Mouse (Mus musculus) testis, postnatal 14 days (tissue): ENCODE measurements around the gene Cyp2d9.
A peak's percentile ranks its signal among the peaks of the same experiment; 100 is the strongest.
"Not testable (repeated sequence)": the region's sequence is repeated elsewhere in the genome, so short reads cannot be mapped to it uniquely, and the experiment has no call there.

Source experiments
- DNase-seq: peaks from one replicate; pipeline ENCODE4 v3.0.0; 2021; ENCODE audit warnings: low spot score

Cyp2d9 gene

DNA sequence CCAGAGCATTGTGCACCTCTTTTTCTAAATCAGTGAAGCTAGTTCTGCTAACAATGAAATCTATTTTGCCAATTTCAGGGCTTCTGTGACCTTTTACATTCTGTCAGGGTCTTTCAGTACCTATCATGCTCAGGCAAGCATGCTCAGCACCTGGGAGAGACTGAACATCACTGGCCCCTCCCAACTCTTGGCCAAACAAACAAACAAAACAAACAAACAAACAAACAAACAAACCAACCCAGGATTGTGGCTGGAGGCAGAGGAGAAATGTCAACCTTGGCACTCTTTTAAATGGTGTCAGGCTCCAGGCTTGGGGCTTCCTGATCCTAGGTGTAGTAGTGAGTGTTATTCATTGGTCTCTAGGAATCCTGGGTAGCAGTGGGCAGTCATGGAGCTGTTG lies at the start of gene Cyp2d9:
Gene Cyp2d9, plus strand, starts transcription at position 301 of the 400 bp plus-strand sequence.
- DNase-seq = no peak

DNA sequence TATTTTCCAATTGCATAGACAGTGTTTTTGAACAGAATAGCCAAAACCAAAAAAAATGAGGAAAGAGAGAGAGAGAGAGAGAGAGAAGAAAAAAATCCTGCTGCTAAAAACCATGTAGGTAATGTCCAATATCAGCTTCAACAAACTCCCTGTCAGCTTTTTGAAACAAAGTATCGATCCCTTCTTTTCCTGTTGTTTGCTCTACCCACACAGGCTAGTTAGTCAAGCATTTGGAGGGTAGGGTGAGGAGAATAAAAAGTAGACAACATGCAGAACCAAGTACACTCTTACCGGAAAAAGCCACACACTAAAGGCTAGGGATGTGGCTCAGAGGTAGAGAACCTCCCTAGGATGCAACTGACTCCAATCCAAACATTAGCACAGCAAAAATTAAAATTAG lies 47.5 kb upstream of the Cyp2d9 start:
- no peak for DNase-seq

DNA sequence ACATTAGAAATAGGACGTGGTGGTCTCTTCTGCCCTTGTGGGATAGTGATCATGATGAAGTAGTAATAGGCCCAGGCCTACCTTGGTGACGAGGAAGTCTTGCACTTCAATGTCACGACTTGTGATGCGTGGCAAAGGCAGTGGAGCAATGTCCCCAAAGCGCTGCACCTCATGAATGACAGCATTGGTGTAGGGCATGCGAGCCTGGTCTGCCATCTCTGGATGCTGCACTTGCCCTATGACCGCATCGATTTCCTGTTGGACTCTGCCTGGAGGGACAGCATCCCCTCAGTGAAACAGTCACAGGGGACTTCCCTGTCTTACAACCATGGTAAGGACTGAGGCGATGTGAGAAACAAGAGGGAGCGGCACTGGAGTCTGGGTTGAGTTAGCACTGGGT lies 43.3 kb upstream of the Cyp2d9 start:
- not testable (repeated sequence) for DNase-seq

DNA sequence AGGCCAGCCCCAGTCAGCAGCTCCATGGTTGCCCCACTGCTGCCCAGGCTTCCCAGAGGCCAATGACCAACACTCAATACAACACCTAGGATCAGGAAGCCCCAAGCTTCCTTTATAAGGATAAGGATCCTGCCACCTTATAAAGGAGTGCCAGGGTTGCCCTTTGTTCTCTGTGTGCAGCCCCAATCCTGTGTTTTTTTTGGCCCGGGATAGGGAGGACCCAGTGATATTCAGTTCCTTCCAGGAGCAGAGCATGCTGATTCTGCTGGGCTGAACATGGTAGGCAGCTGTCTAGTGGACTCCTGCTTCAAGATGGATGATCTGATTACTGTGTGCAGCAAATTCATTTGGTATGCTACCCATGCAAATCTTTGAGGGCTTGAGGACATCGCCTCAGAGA lies 39.3 kb upstream of the Cyp2d9 start, which contains the start of gene Cyp2d11:
Gene Cyp2d11, minus strand, starts transcription at position 101 of the 400 bp plus-strand sequence.
- DNase-seq = not testable (repeated sequence)

DNA sequence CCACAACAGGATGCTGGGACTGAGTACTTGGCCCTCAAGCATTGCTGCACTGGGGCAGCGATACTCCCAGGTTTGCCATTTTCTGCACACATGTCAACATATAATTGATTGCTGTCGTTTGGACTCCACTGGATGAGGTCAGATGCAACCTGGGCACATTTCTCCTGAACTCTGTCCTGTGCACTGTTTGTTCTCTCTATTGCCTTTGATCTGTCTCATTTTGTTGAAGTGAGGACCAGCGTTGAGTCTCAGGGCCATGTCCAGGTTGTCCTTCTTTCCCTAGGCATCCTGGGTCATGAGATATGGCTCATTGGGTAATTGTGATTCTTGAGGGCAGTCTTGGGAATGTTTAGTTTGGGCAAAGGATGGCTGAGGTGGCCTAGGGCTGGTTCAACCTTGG lies 37.3 kb upstream of the Cyp2d9 start:
- DNase-seq = not testable (repeated sequence)

DNA sequence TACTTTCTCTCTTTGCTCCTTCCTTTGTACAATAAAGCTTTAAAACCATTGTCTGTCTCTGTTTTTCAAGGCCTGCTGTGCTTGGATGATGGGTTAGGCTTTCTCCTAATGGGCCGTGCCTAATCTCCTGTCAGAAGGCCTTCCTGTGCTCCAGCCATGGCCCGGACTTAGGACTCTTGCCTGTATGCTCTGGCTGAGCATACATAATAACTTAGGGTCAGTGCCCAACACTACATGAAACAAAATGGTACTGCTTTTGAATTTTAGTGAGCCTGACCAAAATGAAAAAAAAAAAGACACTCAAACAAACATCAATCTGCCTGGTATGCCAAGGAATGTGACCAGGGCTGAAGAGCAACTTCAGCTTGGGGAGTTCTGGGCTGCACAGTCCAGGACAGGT lies 31.7 kb upstream of the Cyp2d9 start:
- DNase-seq = no peak

DNA sequence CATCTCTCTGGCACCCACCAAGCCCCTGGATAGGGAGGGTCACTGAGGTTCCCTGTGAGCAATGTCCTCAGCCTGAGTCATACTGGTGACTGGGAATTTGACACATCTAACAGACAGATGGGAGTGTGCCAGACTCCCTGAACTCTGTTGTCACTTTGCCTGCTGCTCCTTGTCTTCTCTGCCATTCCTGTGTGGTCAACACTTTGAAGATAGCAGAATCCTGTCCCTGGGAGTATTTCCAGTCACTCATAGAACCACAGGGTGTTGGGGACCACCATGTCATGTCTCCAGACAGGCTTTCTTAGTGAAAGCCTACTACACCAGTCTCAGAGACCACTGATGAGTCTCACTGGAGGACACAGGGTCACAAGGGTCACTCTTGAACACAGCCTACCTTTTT lies 31.1 kb upstream of the Cyp2d9 start:
- DNase-seq = no peak

DNA sequence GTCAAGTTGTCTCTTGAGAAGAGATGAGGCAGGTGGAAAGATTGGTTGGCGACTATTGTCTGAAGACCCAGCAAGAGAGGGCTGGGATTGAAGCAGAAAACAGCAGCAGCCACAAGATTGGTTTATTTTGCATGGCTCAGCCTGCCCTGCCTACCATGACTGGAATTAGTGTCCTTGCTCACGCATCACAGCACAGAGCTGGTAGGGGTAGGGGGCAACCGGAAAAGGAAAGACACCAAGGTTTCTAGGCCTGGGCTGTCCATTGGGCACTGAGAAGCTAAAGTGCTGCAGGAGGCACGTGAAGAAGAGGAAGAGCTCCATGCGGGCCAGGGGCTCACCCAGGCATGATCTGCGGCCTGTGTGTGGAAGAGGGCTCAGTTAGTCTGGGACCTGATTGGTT lies 30.5 kb upstream of the Cyp2d9 start:
- DNase-seq = no peak

DNA sequence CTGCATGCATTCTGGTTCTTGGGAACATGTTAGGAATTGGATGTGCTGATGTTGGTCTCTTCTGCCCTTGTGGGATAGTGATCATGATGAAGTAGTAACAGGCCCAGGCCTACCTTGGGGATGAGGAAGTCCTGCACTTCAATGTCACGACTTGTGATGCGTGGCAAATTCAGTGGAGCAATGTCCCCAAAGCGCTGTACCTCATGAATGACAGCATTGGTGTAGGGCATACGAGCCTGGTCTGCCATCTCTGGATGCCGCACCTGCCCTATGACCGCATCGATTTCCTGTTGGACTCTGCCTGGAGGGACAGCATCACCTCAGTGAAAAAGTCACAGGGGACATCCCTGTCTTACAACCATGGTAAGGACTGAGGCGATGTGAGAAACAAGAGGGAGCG lies 29.6 kb upstream of the Cyp2d9 start:
- no peak for DNase-seq

DNA sequence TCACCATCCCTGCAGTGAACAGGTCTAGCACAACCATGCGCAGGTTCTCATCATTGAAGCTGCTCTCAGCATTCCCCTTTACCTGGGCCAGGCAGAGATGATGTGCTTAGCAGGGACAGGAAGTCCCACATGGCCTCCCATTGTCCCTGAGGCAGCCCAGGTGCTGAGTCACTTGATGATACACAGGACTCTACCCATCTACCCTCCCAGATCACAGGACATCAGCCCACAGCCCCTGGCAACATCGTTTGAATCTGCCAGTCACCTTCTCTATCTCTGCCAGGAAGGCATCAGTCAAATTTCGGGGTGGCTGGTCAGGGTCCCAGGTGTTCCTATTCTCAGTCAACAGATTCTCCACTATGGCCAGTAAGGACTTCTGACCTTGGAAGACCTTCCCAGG lies 29.1 kb upstream of the Cyp2d9 start:
- no peak for DNase-seq

DNA sequence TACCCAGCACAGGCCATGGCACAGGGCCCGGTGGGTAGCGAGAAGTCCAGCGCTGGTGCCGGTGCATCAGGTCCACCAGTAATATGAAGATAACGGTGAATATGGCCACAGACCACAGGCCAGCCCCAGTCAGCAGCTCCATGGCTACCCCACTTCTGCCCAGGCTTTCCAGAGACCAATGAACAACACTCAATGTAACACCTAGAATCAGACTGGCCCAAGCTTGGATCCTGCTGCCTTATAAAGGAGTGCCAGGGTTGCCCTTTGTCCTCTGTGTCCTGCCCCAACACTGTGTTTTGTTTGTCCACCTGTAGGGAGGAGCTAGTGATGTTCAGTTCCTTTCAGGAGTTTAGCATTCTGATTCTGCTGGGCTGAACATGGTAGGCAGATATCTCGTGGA lies 26.3 kb upstream of the Cyp2d9 start, which contains the start of gene Cyp2d10:
Gene Cyp2d10, minus strand, starts transcription at position 215 of the 400 bp plus-strand sequence.
- DNase-seq = no peak

DNA sequence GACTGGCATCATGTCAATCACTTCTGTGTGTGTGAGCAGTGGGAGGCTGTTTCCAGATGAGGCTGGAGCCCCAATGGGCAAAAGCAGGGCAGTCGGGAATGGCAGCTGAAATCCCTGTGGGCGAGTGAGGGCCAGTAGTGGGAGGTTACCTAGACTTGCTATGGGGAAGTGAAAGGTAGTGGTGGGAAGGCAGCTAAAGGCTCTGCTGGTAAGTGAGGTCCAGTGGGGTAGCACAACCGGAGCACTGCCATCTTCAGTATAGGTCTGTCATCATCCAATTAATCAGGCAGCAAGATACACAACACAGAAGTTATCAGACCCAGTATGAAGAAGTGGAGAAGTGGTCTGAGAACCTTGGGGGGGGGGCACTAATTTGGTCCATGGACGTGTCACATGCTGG lies 25.7 kb upstream of the Cyp2d9 start:
- DNase-seq = no peak

DNA sequence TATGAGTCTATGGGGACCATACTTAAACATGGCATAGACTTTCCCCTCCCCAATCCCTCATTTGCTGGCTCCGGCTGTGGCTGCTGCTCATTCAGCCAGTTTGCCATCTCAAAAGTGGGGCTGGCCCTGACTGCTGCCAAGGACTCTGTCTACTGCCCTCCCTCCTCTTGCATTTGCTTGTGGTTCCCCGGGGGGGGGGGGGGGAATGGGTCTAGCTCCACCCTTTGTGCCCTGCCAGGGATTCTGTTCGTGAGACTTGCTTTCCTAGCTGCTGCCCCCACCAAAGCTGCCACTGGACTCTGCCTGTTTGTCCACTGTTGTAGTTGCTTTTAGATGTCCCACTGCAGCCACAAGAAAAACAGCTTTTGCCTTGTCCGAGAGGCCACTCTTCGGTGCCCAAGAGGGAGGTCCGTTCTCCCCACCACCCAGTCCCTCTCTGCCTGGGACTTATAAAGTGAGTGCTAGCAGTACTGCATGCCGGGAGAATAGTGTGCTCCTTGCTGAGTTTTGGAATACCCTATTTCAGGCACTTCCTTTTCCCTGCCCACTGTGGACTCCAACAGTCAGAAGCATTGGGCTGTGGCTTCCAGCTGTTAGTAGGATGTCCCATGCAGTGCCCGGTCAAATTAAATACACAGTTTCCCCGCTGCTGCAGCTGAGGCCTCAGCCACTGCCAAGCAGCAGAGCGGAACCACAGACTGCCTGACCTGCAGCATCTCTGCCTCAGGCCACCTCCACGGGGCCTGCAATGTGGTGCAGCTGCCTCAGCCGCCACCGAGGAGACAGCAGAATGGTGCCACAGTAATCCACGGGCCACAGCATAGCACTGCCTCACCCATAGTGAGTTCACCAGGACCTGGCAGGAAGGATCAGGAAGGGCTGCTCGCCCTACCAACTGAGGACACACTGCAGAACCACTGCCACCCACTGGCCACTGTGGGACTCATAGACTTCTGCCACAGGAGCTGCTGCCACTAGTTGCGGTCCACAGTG lies 16.1 kb upstream of the Cyp2d9 start:
- DNase-seq = peak; percentile 73

DNA sequence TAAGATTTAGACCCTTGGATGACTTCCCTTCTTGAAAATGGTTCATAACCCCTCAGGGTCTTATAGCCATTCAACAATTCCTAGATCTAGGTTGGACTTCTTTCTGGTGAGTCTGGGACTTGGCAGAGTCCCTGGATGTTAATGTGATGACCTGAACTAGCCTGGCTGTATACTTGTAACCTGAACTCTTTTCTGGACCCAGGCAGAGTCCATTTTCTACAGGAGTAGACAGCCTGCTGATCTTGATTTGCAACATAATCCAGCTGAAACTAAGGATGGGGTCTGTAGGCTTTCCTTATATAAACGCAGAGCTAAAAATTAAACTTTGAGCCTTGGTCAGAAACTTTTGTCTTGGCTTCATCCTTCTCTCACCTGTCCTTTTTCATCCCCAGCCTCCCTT lies 14.6 kb upstream of the Cyp2d9 start:
- no peak for DNase-seq

DNA sequence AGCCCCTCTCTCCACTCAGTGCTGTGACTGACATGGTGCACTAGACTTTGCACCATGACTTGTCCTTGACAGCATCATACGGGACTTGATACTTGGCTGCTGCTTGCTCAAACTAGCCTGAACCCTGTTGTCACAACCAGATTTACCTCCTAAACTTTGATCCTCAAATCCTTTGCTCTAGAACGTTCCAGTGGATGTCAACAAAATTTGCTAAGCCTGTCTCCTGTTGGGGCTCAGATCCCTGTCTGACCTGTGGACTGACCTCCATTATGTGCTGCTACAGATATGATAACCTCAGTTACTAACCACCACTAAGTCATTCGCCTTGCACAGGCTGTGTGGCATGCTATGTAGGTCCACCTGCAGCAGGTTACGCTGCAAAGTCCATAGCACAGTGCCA lies 10.3 kb upstream of the Cyp2d9 start:
- DNase-seq = no peak

DNA sequence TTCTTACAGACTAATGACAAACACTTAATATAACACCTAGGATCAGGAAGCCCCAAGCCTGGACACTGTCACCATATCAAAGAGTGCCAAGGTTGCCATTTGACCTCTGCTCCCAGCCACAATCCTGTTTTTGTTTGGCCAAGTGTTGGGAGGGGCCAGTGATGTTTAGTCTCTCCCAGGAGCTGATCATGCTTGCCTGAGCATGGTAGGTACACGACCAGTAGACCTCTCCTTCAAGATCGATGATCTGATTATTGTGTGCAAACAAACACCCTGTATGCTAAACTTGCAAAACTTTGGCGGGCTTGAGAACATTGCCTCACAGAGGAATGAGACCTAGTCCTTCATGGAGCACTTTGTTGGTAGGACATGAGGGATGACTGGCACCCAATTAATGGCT lies 9.8 kb upstream of the Cyp2d9 start:
- no peak for DNase-seq

DNA sequence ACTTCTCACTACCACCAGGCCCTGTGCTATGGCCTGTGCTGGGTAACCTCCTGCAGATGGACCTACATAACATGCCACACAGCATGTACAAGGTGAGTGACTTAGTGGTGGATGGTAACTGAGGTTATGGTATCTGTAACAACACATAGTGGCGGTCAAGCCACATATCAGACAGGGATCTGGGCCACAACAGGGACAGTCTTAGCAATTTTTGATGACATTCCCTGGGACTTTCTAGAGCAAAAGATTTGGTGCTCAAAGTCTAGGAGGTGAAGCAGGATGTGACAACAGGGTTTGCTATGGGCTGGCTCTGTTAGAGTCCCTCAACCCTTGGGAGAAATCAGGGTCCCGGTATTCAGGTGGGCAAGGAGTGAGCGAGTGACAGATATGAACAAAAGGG lies 384 bp downstream of the Cyp2d9 start:
- DNase-seq = no peak

DNA sequence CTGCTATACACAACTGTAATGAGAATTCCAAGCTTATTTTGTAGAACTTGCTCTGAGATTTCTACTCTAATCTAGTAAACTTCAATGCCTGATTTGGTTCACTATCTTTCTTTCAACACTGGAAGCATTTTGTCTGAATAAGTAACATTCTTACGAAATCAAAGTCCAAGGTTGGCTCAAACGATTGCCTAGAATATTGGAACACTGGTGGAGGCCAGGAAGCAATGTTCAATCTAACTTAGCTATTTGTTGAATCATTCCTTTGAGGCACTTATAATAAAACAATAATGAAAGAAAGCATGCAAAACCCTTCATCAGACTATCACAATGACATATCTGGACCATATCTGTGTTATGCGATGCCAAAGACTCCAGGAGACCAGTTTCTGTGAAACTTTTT lies 1.3 kb downstream of the Cyp2d9 start:
- no peak for DNase-seq

DNA sequence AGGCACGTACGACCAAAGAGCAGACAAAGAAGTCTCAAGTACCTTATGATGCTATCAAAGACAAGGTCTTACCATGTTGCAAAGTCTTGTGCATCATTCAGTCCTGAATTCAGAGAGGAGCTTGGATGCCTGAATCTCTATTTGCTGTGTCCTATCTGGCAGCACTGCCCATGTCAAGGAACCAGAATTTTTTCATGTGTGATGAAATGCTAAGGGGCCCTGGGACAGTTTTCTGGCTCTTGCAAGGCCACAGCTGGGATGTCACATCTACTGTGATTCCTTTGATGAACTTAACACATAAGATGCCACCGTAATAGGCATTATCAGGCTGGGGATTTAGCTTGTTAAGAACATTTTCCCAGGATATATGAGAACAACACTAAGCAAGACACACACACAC lies 1.8 kb downstream of the Cyp2d9 start:
- no peak for DNase-seq

DNA sequence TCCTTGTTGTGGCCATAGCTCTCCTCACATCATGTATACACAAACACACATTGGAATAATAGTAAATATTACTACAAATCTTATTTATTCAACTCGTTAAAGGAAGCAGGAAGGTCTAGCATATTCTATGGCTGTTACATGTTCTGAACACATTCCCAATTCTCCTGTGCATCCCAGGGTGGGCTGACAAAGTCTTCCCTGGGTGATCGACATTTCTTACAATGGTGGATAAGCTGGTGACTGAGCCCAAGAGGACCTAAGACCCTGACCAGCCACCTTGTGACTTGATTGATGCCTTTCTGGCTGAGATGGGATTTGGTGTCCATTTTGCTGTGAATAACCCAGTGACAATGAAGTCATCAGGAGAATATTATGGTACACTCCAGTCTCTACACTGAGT lies 2.4 kb downstream of the Cyp2d9 start:
- no peak for DNase-seq

DNA sequence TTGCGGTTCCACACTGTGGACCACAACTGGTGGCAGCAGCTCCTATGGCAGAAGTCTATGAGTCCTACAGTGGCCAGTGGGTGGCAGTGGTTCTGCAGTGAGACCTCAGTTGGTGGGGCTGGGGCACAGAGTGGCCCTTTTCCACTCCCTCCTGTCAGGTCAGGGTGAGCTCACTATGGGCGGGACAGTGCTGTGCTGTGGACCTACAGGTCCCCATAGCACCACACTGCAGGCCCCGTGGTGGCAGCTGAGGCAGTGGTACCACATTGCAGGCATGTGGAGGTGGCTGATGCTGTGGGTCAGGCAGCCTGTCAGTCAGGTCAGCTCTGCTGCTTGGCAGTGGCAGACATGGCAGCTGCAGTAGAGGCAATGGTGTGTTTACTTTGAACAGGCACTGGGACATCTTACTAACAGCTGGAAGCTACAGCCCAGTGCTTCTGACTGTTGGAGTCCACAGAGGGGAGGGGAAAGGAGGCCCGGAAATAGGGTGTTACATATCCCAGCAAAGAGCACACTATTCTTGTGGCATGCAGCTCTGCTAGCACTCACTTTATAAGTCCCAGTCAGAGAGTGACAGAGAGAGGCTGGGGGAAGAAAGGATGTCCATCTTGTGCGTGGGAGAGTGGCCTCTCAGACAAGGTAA lies 4.9 kb downstream of the Cyp2d9 start:
- no peak for DNase-seq

DNA sequence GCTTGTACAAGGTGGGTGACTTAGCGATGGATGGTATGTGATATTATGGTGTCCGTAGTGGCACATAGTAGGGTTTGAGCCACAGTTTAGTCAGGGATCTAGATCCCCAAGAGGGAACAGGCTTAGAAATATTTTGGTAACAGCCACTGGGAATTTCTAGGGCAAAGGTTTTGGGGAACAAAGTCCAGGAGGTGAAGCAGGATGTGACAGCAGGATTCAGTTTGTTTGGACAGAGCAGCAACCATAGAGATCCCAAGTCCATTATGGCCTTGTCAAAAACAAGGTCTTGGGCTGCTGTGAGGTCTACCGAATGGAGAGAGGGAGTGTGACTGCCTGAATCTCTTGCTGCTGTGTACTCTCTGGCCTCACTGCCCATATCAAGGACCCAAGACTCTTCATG lies 10.4 kb downstream of the Cyp2d9 start:
- DNase-seq = no peak

DNA sequence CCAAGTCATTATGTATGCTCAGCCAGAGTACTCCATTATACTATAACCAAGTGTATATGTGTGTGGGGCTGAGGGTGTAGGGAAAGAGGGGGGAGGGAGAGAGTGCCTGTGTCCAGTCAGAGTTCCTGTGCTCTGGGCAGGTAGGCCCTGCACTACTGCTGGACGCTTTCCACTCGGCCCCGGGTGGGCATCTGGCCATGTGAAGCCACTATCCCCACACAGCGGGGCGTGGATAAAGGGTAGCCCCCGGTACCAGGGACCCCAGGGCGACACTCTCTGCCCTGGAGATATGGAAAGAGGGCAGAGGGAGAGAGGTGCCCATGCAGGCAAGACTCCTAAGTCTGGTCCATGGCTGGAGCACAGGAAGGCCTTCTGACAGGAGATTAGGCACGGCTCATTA lies 12.0 kb downstream of the Cyp2d9 start:
- no peak for DNase-seq
